Mouse (Mus musculus) c-Kit-positive CD71-positive TER-119-negative erythroid progenitor cells, embryonic 14.5 days (primary cell): Measurements from ENCODE around the gene Fam205a1.
A peak's percentile ranks its signal among the peaks of the same experiment; 100 is the strongest.
"Not testable (repeated sequence)": the region's sequence is repeated elsewhere in the genome, so short reads cannot be mapped to it uniquely, and the experiment has no call there.

Experiments
- DNase-seq: peaks from one replicate; pipeline ENCODE4 v3.0.0-alpha.2; 2013; ENCODE audit warnings: low read depth

Gene Fam205a1

DNA sequence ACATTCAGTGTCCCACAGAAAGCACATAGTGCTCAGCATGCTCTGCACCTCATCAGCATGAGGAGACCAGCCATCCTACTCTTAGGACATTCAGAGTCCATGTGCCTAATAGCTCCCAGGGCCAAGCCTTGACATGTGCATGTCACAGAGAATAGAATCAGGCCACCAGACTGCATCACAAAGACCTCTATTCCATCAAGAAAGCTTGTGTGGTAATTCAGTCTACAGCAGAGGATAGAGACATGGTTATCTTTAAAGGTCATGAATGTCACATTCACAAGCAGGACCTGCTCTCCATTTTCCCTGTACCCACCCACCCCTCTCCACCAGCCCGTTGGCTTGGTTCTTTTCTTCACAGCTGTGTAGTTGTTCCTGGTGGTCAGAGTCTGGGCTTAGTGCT is at the start of gene Fam205a1:
Gene Fam205a1 (minus strand): TSS at position 101 of the 400 bp plus-strand sequence.
- not testable (repeated sequence) for DNase-seq

DNA sequence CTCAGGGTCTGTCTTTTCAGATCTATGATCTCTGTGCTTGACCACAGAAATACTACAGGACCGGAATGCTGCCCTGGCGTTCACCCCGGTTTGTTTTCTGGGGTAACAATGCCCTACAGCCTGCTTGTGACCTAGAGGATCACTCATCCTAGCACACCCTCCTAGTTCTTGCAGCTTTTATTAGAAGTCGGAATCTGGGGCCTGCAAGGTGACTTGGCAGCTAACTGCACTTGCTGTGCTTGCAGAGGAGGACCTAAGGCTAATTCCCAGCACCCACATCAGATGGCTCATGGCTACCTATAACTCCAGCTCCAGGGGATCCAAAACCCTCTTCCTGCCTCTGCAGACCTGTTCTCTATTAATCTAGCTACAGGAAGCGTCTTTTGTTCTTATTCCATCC is 49.0 kb upstream of the Fam205a1 start:
- DNase-seq = no peak

DNA sequence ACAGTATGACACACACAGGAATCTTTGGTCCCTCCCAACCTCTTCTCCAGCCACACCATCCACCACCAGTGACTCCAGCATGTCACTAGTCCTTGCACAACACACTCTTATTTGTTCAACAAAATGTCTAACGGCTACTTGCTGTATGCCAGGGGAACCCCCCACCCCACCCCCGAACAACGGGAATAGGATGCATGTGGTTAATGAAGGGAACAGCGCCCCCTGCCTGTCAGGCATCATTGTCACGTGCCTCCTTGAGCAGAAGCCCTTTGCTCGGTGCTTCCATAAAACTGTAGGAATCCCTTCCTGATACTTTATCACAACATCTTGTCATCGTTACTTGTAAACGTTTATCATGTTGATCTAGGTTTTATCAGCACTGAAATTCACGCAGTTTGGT is 48.5 kb upstream of the Fam205a1 start:
- DNase-seq = peak; percentile 16

DNA sequence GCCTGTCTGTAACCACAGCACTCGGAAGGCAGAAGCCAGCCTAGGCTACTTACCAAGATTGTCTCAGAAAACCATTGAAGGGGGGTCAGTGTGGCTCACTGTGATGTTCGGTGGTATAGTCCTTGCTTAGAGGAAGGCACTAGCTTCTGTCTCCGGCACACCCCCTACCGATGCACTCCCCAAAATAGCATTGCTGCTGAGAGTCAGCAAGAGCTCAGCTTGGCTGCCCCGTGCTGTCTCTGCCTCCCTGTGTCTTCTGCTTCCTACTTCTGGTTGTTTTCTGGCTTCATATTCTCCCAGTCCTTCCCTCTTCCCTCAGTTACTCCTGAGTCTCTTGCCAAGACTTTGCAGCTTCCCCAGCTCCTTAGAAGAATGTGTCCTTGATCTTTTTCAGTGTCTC is 47.2 kb upstream of the Fam205a1 start:
- DNase-seq = no peak

DNA sequence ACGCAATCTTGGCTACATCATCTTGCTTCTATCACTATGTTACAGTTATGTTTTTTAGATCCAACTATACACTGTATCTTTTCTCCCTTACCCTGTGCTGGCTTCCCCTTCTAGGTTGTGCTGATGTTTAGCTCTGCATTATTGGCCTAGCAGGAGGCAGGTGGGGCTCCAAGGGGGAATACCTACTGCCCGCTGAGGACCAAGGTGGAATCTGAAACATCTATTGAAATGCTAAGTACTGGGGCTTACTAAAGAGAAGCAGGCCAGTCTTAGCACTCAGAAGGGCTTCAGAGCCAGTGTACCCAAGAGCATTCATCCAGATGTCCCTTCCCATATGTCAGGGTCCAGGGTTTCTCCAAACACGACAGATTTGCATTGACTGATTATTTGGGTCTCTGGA is 45.2 kb upstream of the Fam205a1 start:
- DNase-seq = no peak

DNA sequence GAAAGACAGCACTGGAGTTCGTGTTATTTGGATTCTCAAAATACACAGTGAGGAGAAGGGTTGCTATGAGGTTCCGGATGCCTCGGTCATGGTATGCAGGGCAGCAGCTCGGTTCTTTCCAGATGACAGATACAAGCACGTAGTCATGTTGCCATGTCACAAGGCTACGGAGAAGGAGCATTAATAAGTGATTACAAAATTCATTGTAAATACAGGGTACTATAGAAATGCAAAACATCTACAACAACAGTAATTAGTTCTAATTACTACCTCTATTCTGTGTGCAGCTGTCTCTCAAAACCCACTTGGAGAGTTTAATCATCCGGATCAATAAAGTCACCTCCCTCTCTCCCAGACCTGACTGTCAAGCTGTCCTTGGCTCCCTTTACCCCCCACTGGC is 41.4 kb upstream of the Fam205a1 start:
- no peak for DNase-seq

DNA sequence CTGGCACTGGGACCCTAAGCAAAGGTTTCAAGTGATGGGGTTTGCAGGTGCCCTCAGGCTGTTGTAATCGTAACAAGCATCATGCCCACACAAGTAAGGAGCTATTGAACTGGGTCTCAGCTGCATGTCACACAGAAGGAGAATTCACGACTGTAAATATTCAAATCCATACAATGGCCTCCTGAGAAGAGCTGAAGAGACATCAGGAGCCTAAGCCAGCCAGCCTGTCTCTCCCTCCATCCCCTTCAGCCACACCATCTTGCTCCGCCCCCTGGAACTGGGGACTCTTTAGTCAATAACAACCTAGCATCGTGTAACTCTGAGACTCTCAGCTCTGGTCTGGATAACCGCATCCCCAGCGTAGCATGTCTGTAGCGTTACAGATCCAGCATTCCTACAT is 37.5 kb upstream of the Fam205a1 start:
- DNase-seq = no peak

DNA sequence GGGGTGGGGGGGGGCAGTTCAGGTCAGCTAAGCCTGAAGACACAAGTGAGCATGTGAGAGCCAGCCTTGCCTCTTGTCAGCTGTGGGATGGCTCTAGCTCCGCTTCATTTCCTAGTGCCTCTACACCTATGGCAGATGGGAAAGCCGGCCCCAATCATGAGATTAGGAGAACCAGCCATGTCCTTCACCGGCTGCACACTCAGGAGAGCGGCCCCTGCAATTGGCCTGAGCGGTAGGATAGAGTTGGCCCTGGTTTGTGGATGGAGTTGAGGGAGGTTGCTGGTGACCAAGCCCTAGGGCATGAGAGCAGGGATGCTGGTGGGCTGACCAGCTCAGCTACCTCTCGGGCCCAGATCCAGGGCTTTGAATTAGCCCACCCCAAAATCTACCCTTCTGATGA is 35.1 kb upstream of the Fam205a1 start:
- no peak for DNase-seq

DNA sequence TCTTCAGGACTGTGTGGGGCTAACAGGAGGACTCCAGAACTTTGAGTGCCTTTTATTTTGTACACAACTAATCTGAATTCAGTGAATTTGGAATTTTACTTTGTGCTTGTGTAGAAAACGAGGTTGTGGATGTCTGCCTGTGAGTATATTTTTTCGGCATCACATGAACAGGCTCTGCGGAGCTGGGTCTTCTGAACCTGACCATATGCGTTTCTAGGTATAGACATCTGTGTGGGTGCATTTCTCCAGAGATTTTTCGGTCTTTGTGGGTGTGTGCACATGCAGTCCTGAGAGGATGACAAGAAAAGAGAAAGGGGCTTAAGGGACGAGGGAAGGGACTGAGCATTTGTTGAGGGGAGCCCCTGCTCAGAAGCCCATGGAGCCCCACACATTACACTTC is 33.2 kb upstream of the Fam205a1 start:
- no peak for DNase-seq

DNA sequence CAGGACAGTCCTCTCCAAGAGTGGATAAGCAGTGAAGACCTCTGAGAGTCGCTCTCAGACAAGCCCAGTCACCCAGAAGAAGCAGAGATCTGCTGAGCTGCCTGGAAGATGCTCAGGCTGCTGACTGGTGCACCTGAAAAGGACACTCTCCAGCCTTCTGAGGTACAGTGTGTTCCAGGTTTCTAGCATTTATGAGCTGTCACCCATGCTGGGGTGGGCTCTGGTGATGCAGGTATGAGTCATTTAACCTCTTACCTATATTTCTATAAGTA is 26.9 kb upstream of the Fam205a1 start:
- no peak for DNase-seq

DNA sequence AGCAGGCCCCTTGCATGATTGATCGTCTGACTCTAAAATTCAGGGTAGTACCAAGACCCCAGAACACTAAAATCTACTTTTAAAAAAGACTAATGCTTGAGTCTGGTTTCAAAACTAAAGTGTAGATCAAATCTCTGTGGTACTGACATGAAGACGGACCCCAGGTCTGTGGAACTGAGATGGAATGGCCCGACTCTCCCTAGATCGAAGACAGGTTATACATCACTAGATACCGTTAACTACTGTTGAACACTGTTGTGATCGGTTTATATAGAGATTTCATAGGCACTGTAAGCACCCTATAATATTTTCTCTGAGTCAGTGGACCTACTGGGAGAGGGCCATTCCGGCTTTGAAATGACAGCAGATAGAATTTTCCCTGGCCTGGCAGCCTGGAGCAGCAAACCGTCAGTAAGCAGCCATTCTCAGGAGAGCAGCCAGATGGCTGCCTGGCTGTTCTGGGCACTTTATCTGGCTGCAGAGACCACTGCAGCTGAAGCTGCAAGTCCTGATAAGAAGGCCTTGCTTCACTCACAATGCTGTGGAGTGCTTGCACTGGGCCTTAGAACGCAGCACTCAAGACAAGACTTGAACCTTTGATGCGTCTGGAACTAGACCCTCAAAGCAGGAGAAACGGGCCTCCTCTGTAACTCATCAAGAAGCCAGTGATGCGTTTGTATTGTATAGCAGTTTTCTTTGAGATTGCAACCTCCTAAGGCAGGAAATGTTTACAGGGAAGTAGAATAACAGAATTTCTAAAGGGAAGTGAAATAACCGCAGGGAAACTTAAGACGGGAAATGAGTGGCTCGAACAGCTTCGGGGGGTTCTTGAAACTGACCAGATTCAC is 26.4 kb upstream of the Fam205a1 start:
- peak; percentile 53 for DNase-seq

DNA sequence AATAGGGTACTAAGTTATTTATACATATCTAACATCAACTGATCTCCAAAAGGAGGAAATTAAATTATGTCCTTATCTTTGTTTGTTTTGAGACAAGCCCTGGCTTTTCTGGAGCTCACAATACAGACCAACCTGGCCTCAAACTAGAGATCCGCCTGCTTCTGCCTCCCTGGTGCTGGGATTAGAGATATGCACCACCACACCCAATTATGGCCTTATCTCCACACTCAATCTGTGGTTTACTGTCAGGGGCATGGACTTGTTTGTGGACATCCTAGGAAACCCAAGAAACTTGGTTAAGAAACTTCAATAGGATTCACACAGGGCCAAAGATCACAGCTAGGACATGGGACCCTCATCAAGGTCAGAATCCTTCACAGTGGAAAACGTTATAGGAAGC is 24.0 kb upstream of the Fam205a1 start:
- no peak for DNase-seq

DNA sequence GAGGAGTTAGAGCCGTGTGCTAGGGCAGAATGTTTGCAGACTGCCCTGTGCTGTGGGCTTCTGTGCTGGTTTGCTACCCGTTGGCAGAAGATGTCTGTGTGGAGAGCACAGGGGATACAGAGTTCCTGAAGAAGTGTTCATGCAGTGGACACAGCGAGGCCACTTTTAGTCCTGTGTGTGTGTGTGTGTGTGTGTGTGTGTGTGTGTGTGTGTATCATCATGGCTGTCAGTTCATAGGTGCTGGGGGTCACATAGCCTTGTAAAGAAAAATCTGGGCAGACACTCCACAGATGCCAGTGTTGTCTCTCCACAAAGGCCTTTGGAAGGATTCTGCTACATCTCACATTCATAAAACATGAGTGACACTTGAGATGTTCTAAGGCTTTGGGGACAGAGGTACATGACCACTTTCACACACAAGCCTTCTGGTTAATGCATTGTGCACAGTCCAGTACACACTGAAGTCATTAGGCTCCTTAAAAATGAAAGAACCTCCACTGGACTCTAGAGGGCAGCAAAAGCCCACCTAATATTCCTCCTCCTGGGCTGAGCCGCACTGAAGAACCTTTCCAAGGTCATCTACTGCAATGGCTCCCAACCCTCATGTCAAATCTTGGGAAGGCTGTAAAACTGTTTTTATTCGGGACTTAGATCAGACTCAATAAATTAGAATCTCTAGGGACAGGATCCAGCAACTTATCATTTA is 23.1 kb upstream of the Fam205a1 start:
- peak; percentile 36 for DNase-seq

DNA sequence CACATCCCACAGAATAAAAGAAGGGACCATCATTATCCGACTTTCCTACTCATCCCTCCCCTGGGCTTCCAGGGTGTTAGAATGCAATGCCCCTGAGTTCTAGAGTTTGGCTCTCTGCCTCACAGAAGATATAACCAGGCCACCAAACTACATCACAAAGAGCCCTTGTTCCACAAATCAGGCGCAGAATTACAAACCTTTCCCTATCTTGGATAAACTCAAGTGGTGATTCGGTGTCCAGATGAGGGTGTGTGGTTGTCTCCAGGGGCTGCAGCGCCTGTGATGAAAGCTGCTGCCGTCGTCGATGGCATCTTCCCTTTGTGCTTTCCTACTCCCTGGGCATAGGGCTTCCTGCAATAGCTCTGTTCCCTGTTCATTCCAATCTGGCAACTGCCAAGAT is 20.4 kb upstream of the Fam205a1 start, which contains the start of gene Fam205c:
Gene Fam205c (minus strand): TSS at position 101 of the 400 bp plus-strand sequence.
- no peak for DNase-seq

DNA sequence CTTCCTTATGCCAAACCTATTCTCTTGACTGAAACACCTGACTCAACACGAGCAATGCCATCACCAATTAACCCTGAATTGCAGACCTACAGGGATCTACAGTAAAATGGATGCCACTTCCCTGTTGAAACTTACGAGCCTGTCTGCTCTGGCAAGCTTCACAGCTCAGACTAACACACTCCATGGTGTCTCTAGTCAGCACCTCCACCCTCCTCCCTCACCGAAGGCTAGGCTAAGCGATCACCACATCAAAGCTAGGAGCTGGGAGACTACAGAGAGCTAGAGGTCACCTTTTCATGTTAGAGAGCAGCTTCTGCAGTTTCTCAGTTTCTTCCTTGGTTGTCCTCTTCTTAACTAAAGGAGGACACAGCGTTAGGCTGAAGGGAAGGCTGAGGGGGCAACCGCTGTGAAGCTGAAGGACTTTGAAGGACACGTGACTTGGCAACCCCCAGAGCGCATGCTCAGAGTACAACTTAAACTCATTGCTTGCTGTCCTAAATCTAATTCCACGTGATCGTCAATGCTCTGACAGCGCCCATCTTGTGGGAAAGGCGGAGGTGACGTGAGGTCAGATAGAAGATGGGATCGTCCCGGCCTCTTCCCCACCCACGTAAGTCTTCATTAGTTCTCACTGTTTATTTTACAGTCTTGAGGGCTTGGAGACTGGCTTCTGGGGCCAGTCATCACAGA is 19.2 kb upstream of the Fam205a1 start:
- no peak for DNase-seq

DNA sequence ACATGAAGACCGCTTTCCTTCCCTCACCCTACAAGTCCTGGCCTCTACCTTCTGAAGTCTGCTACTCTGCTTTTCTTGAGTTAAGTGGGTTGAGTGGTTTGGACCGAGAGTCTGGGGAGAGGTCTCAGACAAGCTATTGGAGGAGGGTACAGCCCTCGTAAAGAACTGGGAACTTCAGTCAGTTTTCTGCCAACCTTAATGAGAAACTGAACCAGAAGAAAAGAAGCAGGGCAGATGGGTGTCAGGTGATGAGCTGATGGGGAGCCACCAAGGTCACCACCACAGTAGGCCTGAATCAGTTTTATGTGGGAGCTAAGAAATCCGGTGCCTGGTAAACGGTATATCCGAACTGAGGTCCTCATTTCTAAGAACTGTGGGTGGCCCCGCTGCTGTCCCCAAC is 18.5 kb upstream of the Fam205a1 start:
- no peak for DNase-seq

DNA sequence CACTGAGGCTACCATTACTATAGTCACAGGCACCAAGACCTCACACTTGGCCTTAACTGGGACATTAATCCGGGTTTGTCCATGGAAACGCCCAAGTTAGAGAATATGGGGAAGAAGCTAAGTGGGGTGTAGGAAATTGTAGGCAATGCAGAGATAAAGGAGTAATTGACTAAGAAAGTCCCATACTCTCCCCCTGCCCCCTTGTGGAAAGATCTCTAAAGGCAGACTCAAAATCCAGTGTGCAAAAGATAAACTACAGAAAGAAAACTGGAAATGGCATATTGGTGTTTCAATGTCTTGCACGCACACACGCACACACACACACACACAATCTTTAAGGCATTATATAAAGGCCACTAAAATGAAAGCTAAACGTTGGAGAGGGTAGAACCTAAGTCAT is 17.1 kb upstream of the Fam205a1 start:
- DNase-seq = no peak

DNA sequence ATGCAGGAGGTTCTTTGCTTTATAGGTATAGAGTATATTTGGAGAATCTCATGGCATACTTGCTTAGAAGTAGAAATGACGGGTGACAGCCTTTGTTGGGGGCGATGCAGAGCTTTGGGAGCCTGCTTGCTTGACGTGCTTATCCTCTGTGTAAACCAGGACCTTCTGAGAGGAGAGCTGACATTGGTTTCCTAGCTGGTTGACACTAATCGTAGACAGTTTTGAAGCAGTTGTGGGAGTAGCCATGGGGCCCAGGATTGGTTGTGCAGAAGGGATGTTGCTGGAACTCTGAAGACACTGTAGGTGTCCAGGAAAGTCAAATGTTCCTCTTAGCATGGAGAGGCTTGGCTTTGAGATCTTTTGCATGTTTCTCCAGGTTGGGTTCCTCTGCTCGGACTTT is 14.5 kb upstream of the Fam205a1 start:
- DNase-seq = no peak

DNA sequence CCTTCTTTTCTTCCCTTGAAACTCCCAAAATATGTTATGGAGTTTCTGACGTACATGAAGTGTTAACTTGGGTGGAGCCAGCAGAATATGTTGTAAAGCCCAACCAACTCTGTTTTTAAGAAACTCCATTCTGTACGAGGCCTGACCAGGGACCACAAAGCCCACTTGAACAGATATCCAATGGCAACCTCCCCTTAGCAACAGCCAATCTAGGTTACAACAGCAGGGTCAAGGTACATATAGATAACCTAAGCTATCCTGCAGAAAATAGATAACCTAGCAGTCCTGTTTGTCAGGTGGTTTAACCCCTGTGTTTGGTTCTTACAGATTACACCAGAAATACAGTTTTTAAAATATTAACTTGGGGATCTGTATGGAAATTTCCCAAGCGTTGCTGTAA is 13.7 kb upstream of the Fam205a1 start:
- DNase-seq = no peak

DNA sequence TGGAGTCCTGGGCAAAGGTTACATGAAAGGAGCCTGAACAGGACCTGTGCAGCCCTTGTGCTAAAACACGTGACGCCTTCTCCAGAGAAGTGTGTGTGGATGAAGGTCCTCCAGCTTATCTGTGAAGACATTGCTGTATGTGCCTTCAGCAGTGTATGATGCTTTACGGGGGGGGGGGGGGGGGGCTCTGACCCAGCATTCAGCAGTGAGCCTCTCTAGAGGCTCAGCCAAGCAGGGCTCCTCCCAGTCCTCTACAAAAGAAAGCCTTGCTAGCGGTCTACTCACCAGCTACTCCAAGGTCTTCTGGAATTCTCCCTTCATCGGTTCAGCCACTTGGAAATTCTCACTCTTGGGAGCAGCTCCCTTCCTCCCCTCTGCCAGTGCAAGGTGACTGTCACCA is 9.8 kb upstream of the Fam205a1 start:
- not testable (repeated sequence) for DNase-seq

DNA sequence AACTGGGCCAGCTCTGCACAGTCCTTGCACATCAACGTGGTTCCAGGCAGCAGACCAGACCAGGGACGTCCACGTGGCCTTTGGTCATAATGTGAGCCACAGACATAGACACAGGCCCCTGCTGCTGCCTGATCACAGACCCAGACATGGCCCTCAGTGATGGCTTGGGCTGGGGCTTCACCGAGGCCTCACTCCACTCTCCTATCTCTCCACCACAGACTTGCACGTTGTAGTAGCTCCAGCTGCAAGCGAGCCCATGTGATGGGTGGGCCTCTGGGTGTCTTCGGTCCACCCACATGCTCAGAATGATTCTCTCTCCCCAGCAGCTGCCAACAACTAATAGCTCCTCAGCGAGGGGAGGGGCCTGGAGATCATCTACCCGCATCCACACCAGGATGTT is 6.8 kb upstream of the Fam205a1 start:
- DNase-seq = not testable (repeated sequence)

DNA sequence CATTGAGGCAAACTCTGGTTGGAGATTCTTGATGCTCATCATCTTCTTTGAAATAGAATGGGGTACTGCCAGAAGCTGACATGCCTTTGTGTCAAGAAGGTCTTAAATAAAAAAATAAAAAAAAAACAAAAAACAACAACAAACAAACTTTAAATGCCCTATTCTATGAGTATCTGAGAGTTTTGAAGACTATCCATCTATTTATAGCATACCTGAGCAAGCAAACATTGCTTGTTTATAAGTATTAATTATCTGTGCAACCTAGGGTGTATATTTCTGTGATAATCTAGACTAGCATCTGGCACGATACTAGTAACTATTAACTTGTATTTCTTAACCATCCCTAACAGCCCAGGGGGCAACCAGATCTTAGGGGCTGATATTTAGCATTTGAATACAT is 3.0 kb upstream of the Fam205a1 start, which contains the start of gene Gm12394:
Gene Gm12394 (minus strand): TSS at position 101 of the 400 bp plus-strand sequence.
- DNase-seq = not testable (repeated sequence)
